Mouse (Mus musculus): ENCODE results near the gene Gm20518. TPM values are rescaled to one million over a fixed set of nuclear protein-coding genes. Genes with fewer than 3 reads are reported as not detected.

Gene Gm20518
- polyA plus RNA-seq, 1 experiment from 2014 or later: 1.1 TPM

DNA sequence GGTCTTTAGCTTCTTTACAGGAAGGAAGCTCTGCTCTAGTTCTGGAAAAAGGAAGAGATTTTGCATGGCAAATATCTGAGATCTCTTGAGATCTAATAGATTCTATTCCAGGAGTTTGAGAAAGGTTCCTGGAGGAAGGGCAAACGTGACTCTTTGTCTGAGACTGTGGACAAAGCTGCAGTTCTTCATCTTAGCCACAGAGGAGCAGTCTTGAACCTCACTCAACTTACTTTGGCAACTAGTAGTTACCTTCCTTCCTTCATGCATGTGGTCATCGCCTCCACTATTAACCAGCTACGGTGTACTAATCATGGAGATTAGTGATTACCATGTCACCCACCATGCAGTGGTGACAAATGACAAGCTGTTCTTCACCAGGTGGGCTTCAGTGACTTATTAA lies 106.1 kb downstream of the Gm20518 start:
- no peaks in the 10 kb centered on the region for H3K9me3 ChIP-seq (replicated peaks)
- H3K9ac ChIP-seq: no peak overlapping the region
- no peaks in the 10 kb centered on the region for H3K27me3 ChIP-seq
- no peak overlapping the region for H3K4me3 ChIP-seq (replicated peaks)
- no peak overlapping the region for H3K27ac ChIP-seq
- no peak overlapping the region for H3K4me2 ChIP-seq
- H3K4me1 ChIP-seq: no peaks in the 10 kb centered on the region
- peaks cover 90% of the 10 kb centered on the region for H3K36me3 ChIP-seq
- WGBS: 64% methylated on average over 3 of the region's 3 CpGs
- ATAC-seq (replicated peaks; ENCODE audit: low FRiP score): no peak

Other genes with a start within 250 kb of the Gm20518 start
- 6.8 and 7.8 TPM in 2 replicates for gene Ccdc74a, start 245.2 kb downstream of the Gm20518 start, polyA plus RNA-seq (2015; fragmentation: Nextera tagmentation; extraction: Ambion mirVana)
- gene Med15, start 158.8 kb downstream of the Gm20518 start, polyA plus RNA-seq (2015; fragmentation: Nextera tagmentation; extraction: Ambion mirVana): 44.4 and 47.9 TPM in 2 replicates
- 65.1 and 71.4 TPM in 2 replicates for gene Klhl22, start 132.1 kb downstream of the Gm20518 start, polyA plus RNA-seq (2015; fragmentation: Nextera tagmentation; extraction: Ambion mirVana)
- 10.8 and 12.3 TPM in 2 replicates for gene Scarf2, start 94.4 kb downstream of the Gm20518 start, polyA plus RNA-seq (2015; fragmentation: Nextera tagmentation; extraction: Ambion mirVana)
- gene B830017H08Rik, start 58.5 kb downstream of the Gm20518 start, polyA plus RNA-seq (2015; fragmentation: Nextera tagmentation; extraction: Ambion mirVana): 0.26 and 0.27 TPM in 2 replicates
- gene Car15, start 53.3 kb downstream of the Gm20518 start, polyA plus RNA-seq (2015; fragmentation: Nextera tagmentation; extraction: Ambion mirVana): 20.2 and 21.6 TPM in 2 replicates
- not detected in 2 replicates for gene Tssk1, start 2.6 kb upstream of the Gm20518 start, polyA plus RNA-seq (2015; fragmentation: Nextera tagmentation; extraction: Ambion mirVana)
- gene Dgcr2, start 6.9 kb upstream of the Gm20518 start, polyA plus RNA-seq (2015; fragmentation: Nextera tagmentation; extraction: Ambion mirVana): 86.0 and 91.9 TPM in 2 replicates
- 0.12 TPM in 1 of 2 replicates, not detected in the other for gene Tssk2, start 7.0 kb upstream of the Gm20518 start, polyA plus RNA-seq (2015; fragmentation: Nextera tagmentation; extraction: Ambion mirVana)
- 39.0 and 42.3 TPM in 2 replicates for gene Ess2, start 19.7 kb upstream of the Gm20518 start, polyA plus RNA-seq (2015; fragmentation: Nextera tagmentation; extraction: Ambion mirVana)
- not detected in 2 replicates for gene Gsc2, start 23.4 kb upstream of the Gm20518 start, polyA plus RNA-seq (2015; fragmentation: Nextera tagmentation; extraction: Ambion mirVana)
- 93.1 and 94.5 TPM in 2 replicates for gene Slc25a1, start 36.5 kb upstream of the Gm20518 start, polyA plus RNA-seq (2015; fragmentation: Nextera tagmentation; extraction: Ambion mirVana)
- not detected in 2 replicates for gene Vpreb2, start 88.8 kb upstream of the Gm20518 start, polyA plus RNA-seq (2015; fragmentation: Nextera tagmentation; extraction: Ambion mirVana)
- 93.2 and 105 TPM in 2 replicates for gene Dgcr6, start 161.2 kb upstream of the Gm20518 start, polyA plus RNA-seq (2015; fragmentation: Nextera tagmentation; extraction: Ambion mirVana)
- gene Prodh, start 198.5 kb upstream of the Gm20518 start, polyA plus RNA-seq (2015; fragmentation: Nextera tagmentation; extraction: Ambion mirVana): 19.5 and 20.5 TPM in 2 replicates
- 2.6 and 3.6 TPM in 2 replicates for gene Rtn4r, start 236.0 kb upstream of the Gm20518 start, polyA plus RNA-seq (2015; fragmentation: Nextera tagmentation; extraction: Ambion mirVana)

All from kidney, embryonic 15.5 days (tissue).